Mouse (Mus musculus) ES-CJ7 (cell line): ENCODE measurements around the gene Eci3.
A peak's percentile ranks its signal among the peaks of the same experiment; 100 is the strongest.
"Not testable (repeated sequence)": the region's sequence is repeated elsewhere in the genome, so short reads cannot be mapped to it uniquely, and the experiment has no call there.

ENCODE experiments used
- DNase-seq: peaks from one replicate; pipeline ENCODE4 v3.0.0; 2011; ENCODE audit warnings: low read depth, low spot score

The Eci3 gene

GRCm38 (mm10) chr13:34963511-34964397 lies at the start of gene Eci3:
Gene Eci3 (minus strand): TSS chr13:34963810.
- peak; percentile 50 for DNase-seq

- DNase-seq = no peak
Observed at GRCm38 (mm10) chr13:34995925-34996324, 32.3 kb upstream of the Eci3 start.

- DNase-seq = peak; percentile 96
Observed at GRCm38 (mm10) chr13:34993983-34994811, 30.6 kb upstream of the Eci3 start.

- no peak for DNase-seq
Observed at GRCm38 (mm10) chr13:34993595-34993982, 30.0 kb upstream of the Eci3 start.

GRCm38 (mm10) chr13:34993085-34993484 lies 29.5 kb upstream of the Eci3 start:
- no peak for DNase-seq

- DNase-seq = no peak
Observed at GRCm38 (mm10) chr13:34991581-34992273, 28.1 kb upstream of the Eci3 start.

GRCm38 (mm10) chr13:34983479-34983878 lies 19.9 kb upstream of the Eci3 start:
- not testable (repeated sequence) for DNase-seq

GRCm38 (mm10) chr13:34978635-34979034 lies 15.0 kb upstream of the Eci3 start:
- DNase-seq = peak; percentile 53

GRCm38 (mm10) chr13:34977410-34977809 lies 13.8 kb upstream of the Eci3 start:
- DNase-seq = no peak

- DNase-seq = no peak
Observed at GRCm38 (mm10) chr13:34976116-34976515, 12.5 kb upstream of the Eci3 start.

GRCm38 (mm10) chr13:34973770-34974169 lies 10.2 kb upstream of the Eci3 start:
- DNase-seq = peak; percentile 54

- peak; percentile 73 for DNase-seq
Observed at GRCm38 (mm10) chr13:34973149-34973548, 9.5 kb upstream of the Eci3 start.

- not testable (repeated sequence) for DNase-seq
Observed at GRCm38 (mm10) chr13:34972456-34972855, 8.8 kb upstream of the Eci3 start.

GRCm38 (mm10) chr13:34965647-34966046 lies 2.0 kb upstream of the Eci3 start:
- not testable (repeated sequence) for DNase-seq

GRCm38 (mm10) chr13:34964866-34965265 lies 1.3 kb upstream of the Eci3 start:
- peak; percentile 64 for DNase-seq

- no peak for DNase-seq
Observed at GRCm38 (mm10) chr13:34964419-34964818, 809 bp upstream of the Eci3 start.

- peak; percentile 58 for DNase-seq
Observed at GRCm38 (mm10) chr13:34960996-34961770, 2.4 kb downstream of the Eci3 start.

- not testable (repeated sequence) for DNase-seq
Observed at GRCm38 (mm10) chr13:34958158-34958557, 5.5 kb downstream of the Eci3 start.

GRCm38 (mm10) chr13:34956901-34957300 lies 6.7 kb downstream of the Eci3 start:
- DNase-seq = no peak

- not testable (repeated sequence) for DNase-seq
Observed at GRCm38 (mm10) chr13:34951437-34951836, 12.2 kb downstream of the Eci3 start.

GRCm38 (mm10) chr13:34942370-34942769 lies 21.2 kb downstream of the Eci3 start:
- DNase-seq = no peak
